ENCODE assay signal across 8 mouse cellular contexts in genomic region chr5:143180255-143181076, GRCm38 (mm10). TPM values are rescaled to one million over a fixed set of nuclear protein-coding genes. Genes with fewer than 3 reads are reported as not detected.
DNase-seq lines count a peak whose midpoint lies in the region; ATAC-seq lines count a peak whose summit lies in the region.

Rbak (minus strand) TSS chr5:143180775.
Spdye4b (plus strand) TSS chr5:143181017.

- intact Hi-C loops in gastrocnemius, postnatal 14 days (cut with DNase I; ENCODE audit: low total_unique reads) = no loop called here
- intact Hi-C loops in left cerebral cortex, postnatal 10 days (cut with DNase I) = loop anchor here (2.0 kb wide), 1 partner anchor 54 kb away; the partner anchor contains the start of gene Zfp12

- peak; percentile 94 for ATAC-seq in inflammation-experienced regulatory T-cells, adult 6 months
- peak; percentile 94 for ATAC-seq in megakaryocyte-erythroid progenitor cell, adult 5-6 weeks (replicated peaks; ENCODE audit: low FRiP score, low TSS enrichment, poor library complexity, severe bottlenecking)

- DNase-seq in adipocyte (ENCODE audit: low spot score) = peak; percentile 99
- DNase-seq in embryo, embryonic 10.5 days (ENCODE audit: low spot score) = peak; percentile 97
- peak; percentile 91 for DNase-seq in gastrocnemius, postnatal 14 days
- peak; percentile 95 to 96 for DNase-seq in left cerebral cortex, postnatal 10 days (ENCODE audit: extremely low spot score in 1 of 2, low spot score in 2 of 2)
- DNase-seq in right cerebral cortex, postnatal 25 days = peak; percentile 95
- DNase-seq in urinary bladder, postnatal 4 days (ENCODE audit: low spot score in 2 of 2) = peak; percentile 89

RNA-seq across cellular contexts. Expression of gene Rbak, which starts in this region (rescaled TPM):
- 1 to 10 TPM; 4.3 to 4.5 TPM for total RNA-seq in gastrocnemius, postnatal 14 days (2021)
- 10 to 100 TPM in 1 of 3 experiments, 1 to 10 TPM in 2; 7.2 to 11.8 (median 7.7) TPM for polyA plus RNA-seq in inflammation-experienced regulatory T-cells, adult 6 months (2017; shearing (Covaris generic))
- total RNA-seq in left cerebral cortex, postnatal 10 days (2021) = 10 to 100 TPM; 16.1 to 19.9 TPM
- 8.4 and 12.6 TPM in 2 replicates for total RNA-seq in megakaryocyte-erythroid progenitor cell, adult 5-6 weeks (2014; fragmentation: Nextera tagmentation)
- 5.6 and 8.5 TPM in 2 replicates for total RNA-seq in megakaryocyte-erythroid progenitor cell, adult 5-6 weeks (2017)

RNA-seq across cellular contexts. Expression of gene Spdye4b, which starts in this region (rescaled TPM):
- total RNA-seq in gastrocnemius, postnatal 14 days (2021) = not detected
- polyA plus RNA-seq in inflammation-experienced regulatory T-cells, adult 6 months (2017; shearing (Covaris generic)) = not detected
- total RNA-seq in left cerebral cortex, postnatal 10 days (2021) = not detected
- total RNA-seq in megakaryocyte-erythroid progenitor cell, adult 5-6 weeks (2014; fragmentation: Nextera tagmentation) = 2.9 TPM in 1 of 2 replicates, not detected in the other
- total RNA-seq in megakaryocyte-erythroid progenitor cell, adult 5-6 weeks (2017) = not detected in 2 replicates

Comparison
In these comparisons a context has a peak if more than half of its experiments do, and no peak if none do; other contexts are left out.
1. Peak in every context shown above with its lines: DNase-seq and ATAC-seq.